Mouse (Mus musculus) bone marrow, adult 2 months (tissue): ENCODE measurements at regions not wholly inside any gene's neighbourhood (a gene's known extent, or its start where the extent isn't known, plus 50 kb on each side); places are given as distances from the start of the nearest gene placed in this dataset.

Experiments used
- CTCF ChIP-seq: fragments of 200-500 bp; IDR thresholded peaks from 2 replicates; pipeline ENCODE4 v1.5.1; 2011; ENCODE audit warnings: low read length, control low read depth; ENCODE audit not compliant: control insufficient read depth, insufficient read depth
- POLR2A ChIP-seq: fragments of 200-500 bp; IDR thresholded peaks from 2 replicates; pipeline ENCODE4 v1.6.1; 2011; ENCODE audit warnings: low read depth, mild to moderate bottlenecking, control low read depth, low read length, borderline replicate concordance; ENCODE audit not compliant: control insufficient read depth

- no peak for TF ChIP-seq CTCF
- no peak for TF ChIP-seq POLR2A
These were observed 75.4 kb upstream of the Nxt1 start for GRCm38 (mm10) chr2:148596966-148597365.
